Mouse (Mus musculus) liver, embryonic 11.5 days (tissue): ENCODE measurements around the gene Zfp941. TPM values are rescaled to one million over a fixed set of nuclear protein-coding genes. Genes with fewer than 3 reads are reported as not detected.

ENCODE experiments used
- ATAC-seq: fragments of 200-750 bp; cut with Nextera tagmentation; replicated peaks from 2 replicates; pipeline ENCODE4 v1.8.0; 2017; ENCODE audit warnings: moderate number of reproducible peaks, mild to moderate bottlenecking, moderate TSS enrichment, moderate library complexity; ENCODE audit not compliant: low FRiP score
- DNase-seq: peaks from one replicate; pipeline ENCODE4 v3.0.0-alpha.2; 2017; ENCODE audit warnings: low spot score
- H3K27ac ChIP-seq: fragments of 300-500 bp; sonication (generic); 2 replicates; pipeline ENCODE4 v1.5.1; 2014; ENCODE audit warnings: mild to moderate bottlenecking, low read depth, low read length, control low read depth
- H3K27me3 ChIP-seq: fragments of 300-500 bp; sonication (generic); replicated peaks from 2 replicates; pipeline ENCODE4 v1.6.1; 2014; ENCODE audit warnings: low read length, mixed read lengths; ENCODE audit not compliant: control insufficient read depth, insufficient read depth
- H3K36me3 ChIP-seq: fragments of 300-500 bp; sonication (generic); 2 replicates; pipeline ENCODE4 v1.6.1; 2014; ENCODE audit warnings: mild to moderate bottlenecking, low read length, moderate library complexity, mixed read lengths; ENCODE audit not compliant: control insufficient read depth, insufficient read depth
- H3K4me1 ChIP-seq: fragments of 300-500 bp; sonication (generic); replicated peaks from 2 replicates; pipeline ENCODE4 v1.6.1; 2014; ENCODE audit warnings: low read length, mixed read lengths; ENCODE audit not compliant: control insufficient read depth, insufficient read depth
- H3K4me2 ChIP-seq: fragments of 300-500 bp; sonication (generic); 2 replicates; pipeline ENCODE4 v1.6.1; 2014; ENCODE audit warnings: mild to moderate bottlenecking, control low read depth, moderate library complexity
- H3K4me3 ChIP-seq: fragments of 300-500 bp; sonication (generic); 2 replicates; pipeline ENCODE4 v1.5.1; 2014; ENCODE audit warnings: low read depth, low read length, control low read depth
- H3K9ac ChIP-seq: fragments of 300-500 bp; sonication (generic); 2 replicates; pipeline ENCODE4 v1.6.1; 2014; ENCODE audit warnings: low read depth, low read length, control low read depth
- H3K9me3 ChIP-seq: fragments of 300-500 bp; sonication (generic); 2 replicates; pipeline ENCODE4 v1.6.1; 2016; ENCODE audit warnings: low read length, inconsistent platforms, mixed read lengths; ENCODE audit not compliant: control insufficient read depth
- WGBS: fragments of 180-500 bp; shearing (Covaris S2); extraction: QIAGEN DNeasy Blood & Tissue Kit; methylation state at CpG from one replicate; pipeline ENCODE4 v1.1.7; 2014; 5-methylcytosine and 5-hydroxymethylcytosine counted together
- polyA plus RNA-seq: library from polyadenylated mRNA; unstranded; fragments of >200 nt; fragmentation: Nextera tagmentation; extraction: Ambion mirVana; gene quantifications from 2 replicates; pipeline ENCODE4 v1.2.1, GENCODE M21; 2014

Gene Zfp941
- polyA plus RNA-seq, 1 experiment from 2014 or later = 0.63 TPM

GRCm38 (mm10) chr7:140811714-140812113 is 10.3 kb downstream of the Zfp941 start:
- ATAC-seq = no peak

GRCm38 (mm10) chr7:140810496-140810895 is 11.5 kb downstream of the Zfp941 start:
- Histone ChIP-seq H3K27ac (no peak overlapping the region), H3K36me3 (no peaks in the 10 kb centered on the region), H3K27me3 (no peaks in the 10 kb centered on the region), H3K4me2 (no peak overlapping the region), H3K4me3 (no peak overlapping the region), H3K9me3 (no peaks in the 10 kb centered on the region), H3K9ac (no peak overlapping the region), H3K4me1 (no peaks in the 10 kb centered on the region)
- 90% methylated on average over 6 of the region's 6 CpGs for WGBS
- no peak for DNase-seq
- no peak for ATAC-seq

More at GRCm38 (mm10) chr7:140811714-140812113, 10.3 kb downstream of the Zfp941 start:
- WGBS = 83% methylated on average over 13 of the region's 13 CpGs
- no peaks in the 10 kb centered on the region for H3K27me3 ChIP-seq
- no peak for DNase-seq
- no peak overlapping the region for H3K9ac ChIP-seq
- H3K4me2 ChIP-seq = no peak overlapping the region
- no peaks in the 10 kb centered on the region for H3K36me3 ChIP-seq
- no peaks in the 10 kb centered on the region for H3K4me1 ChIP-seq
- no peak overlapping the region for H3K27ac ChIP-seq
- H3K4me3 ChIP-seq = no peak overlapping the region
- no peaks in the 10 kb centered on the region for H3K9me3 ChIP-seq

- ATAC-seq (peak; percentile 69), DNase-seq (no peak)
- Histone ChIP-seq H3K36me3 (no peaks in the 10 kb centered on the region), H3K4me2 (no peak overlapping the region), H3K4me1 (no peaks in the 10 kb centered on the region), H3K4me3 (no peak overlapping the region), H3K9me3 (no peaks in the 10 kb centered on the region), H3K27ac (no peak overlapping the region), H3K27me3 (no peaks in the 10 kb centered on the region), H3K9ac (no peak overlapping the region)
- WGBS = 19% methylated on average over 1 of the region's 1 CpGs
These were observed 16.3 kb downstream of the Zfp941 start for GRCm38 (mm10) chr7:140805704-140806103.

GRCm38 (mm10) chr7:140802629-140803028 is 19.3 kb downstream of the Zfp941 start:
- no peak for DNase-seq
- no peak overlapping the region for H3K9ac ChIP-seq
- no peak overlapping the region for H3K4me2 ChIP-seq
- H3K9me3 ChIP-seq = no peaks in the 10 kb centered on the region
- H3K36me3 ChIP-seq = no peaks in the 10 kb centered on the region
- no peak overlapping the region for H3K27ac ChIP-seq
- WGBS = 73% methylated on average over 6 of the region's 6 CpGs
- ATAC-seq = no peak
- H3K4me1 ChIP-seq = no peaks in the 10 kb centered on the region
- no peaks in the 10 kb centered on the region for H3K27me3 ChIP-seq
- no peak overlapping the region for H3K4me3 ChIP-seq

- no peaks in the 10 kb centered on the region for H3K27me3 ChIP-seq
- H3K4me2 ChIP-seq = no peak overlapping the region
- 53% methylated on average over 2 of the region's 2 CpGs for WGBS
- H3K9me3 ChIP-seq = no peaks in the 10 kb centered on the region
- no peak overlapping the region for H3K4me3 ChIP-seq
- no peak overlapping the region for H3K9ac ChIP-seq
- ATAC-seq (no peak), DNase-seq (no peak)
- H3K27ac ChIP-seq = no peak overlapping the region
- H3K36me3 ChIP-seq = no peaks in the 10 kb centered on the region
- H3K4me1 ChIP-seq = no peaks in the 10 kb centered on the region
These were observed 23.8 kb downstream of the Zfp941 start for GRCm38 (mm10) chr7:140798212-140798611.

- no peak overlapping the region for H3K4me3 ChIP-seq
- H3K27ac ChIP-seq = no peak overlapping the region
- WGBS = 80% methylated on average over 3 of the region's 3 CpGs
- no peaks in the 10 kb centered on the region for H3K36me3 ChIP-seq
- H3K9ac ChIP-seq = no peak overlapping the region
- DNase-seq (no peak), ATAC-seq (peak; percentile 43; the same call in 1 of the 2 replicates)
- no peak overlapping the region for H3K4me2 ChIP-seq
- no peaks in the 10 kb centered on the region for H3K9me3 ChIP-seq
- H3K27me3 ChIP-seq = no peaks in the 10 kb centered on the region
- no peaks in the 10 kb centered on the region for H3K4me1 ChIP-seq
These were observed 24.4 kb downstream of the Zfp941 start for GRCm38 (mm10) chr7:140797619-140798018.

GRCm38 (mm10) chr7:140793541-140793940 is 28.4 kb downstream of the Zfp941 start:
- Histone ChIP-seq H3K4me2 (no peak overlapping the region), H3K27me3 (no peaks in the 10 kb centered on the region), H3K4me3 (no peak overlapping the region), H3K36me3 (no peaks in the 10 kb centered on the region), H3K27ac (no peak overlapping the region), H3K9me3 (no peaks in the 10 kb centered on the region), H3K4me1 (no peaks in the 10 kb centered on the region), H3K9ac (no peak overlapping the region)
- WGBS = 70% methylated on average over 4 of the region's 4 CpGs
- no peak for DNase-seq
- no peak for ATAC-seq

GRCm38 (mm10) chr7:140788053-140788435 is 33.9 kb downstream of the Zfp941 start:
- 81% methylated on average over 7 of the region's 7 CpGs for WGBS
- DNase-seq (no peak), ATAC-seq (no peak)

GRCm38 (mm10) chr7:140787406-140788052 is 34.4 kb downstream of the Zfp941 start, which contains the start of gene Syce1:
TSS of gene Syce1 (minus strand) at chr7:140787852.
- no peak within 1 kb of the TSS for H3K27ac ChIP-seq
- H3K4me1 ChIP-seq = no peaks in the 10 kb centered on the region
- no peak within 1 kb of the TSS for H3K4me3 ChIP-seq
- H3K27me3 ChIP-seq = no peaks in the 10 kb centered on the region
- no peaks in the 10 kb centered on the region for H3K9me3 ChIP-seq
- DNase-seq = no peak
- no peaks in the 10 kb centered on the region for H3K36me3 ChIP-seq
- 69% methylated on average over 33 of the region's 33 CpGs for WGBS
- no peak within 1 kb of the TSS for H3K9ac ChIP-seq
- no peak; the same call in 1 of the 2 replicates for ATAC-seq
- no peak within 1 kb of the TSS for H3K4me2 ChIP-seq

More at GRCm38 (mm10) chr7:140788053-140788435, 33.9 kb downstream of the Zfp941 start:
- H3K27ac ChIP-seq = no peak overlapping the region
- H3K4me3 ChIP-seq = no peak overlapping the region
- no peaks in the 10 kb centered on the region for H3K27me3 ChIP-seq
- no peak overlapping the region for H3K4me2 ChIP-seq
- no peak overlapping the region for H3K9ac ChIP-seq
- H3K4me1 ChIP-seq = no peaks in the 10 kb centered on the region
- H3K36me3 ChIP-seq = no peaks in the 10 kb centered on the region
- no peaks in the 10 kb centered on the region for H3K9me3 ChIP-seq
